Mouse (Mus musculus) neutrophil, adult 65 days (primary cell): Measurements from ENCODE around the gene Gm10260. TPM values are rescaled to one million over a fixed set of nuclear protein-coding genes. Genes with fewer than 3 reads are reported as not detected.

ENCODE experiments used
- total RNA-seq: library from RNA; stranded (reverse); gene quantifications from 2 replicates; pipeline ENCODE4 v1.2.4, GENCODE M21; 2023

The Gm10260 gene
- total RNA-seq: 28.2 and 105 TPM in 2 replicates

DNA sequence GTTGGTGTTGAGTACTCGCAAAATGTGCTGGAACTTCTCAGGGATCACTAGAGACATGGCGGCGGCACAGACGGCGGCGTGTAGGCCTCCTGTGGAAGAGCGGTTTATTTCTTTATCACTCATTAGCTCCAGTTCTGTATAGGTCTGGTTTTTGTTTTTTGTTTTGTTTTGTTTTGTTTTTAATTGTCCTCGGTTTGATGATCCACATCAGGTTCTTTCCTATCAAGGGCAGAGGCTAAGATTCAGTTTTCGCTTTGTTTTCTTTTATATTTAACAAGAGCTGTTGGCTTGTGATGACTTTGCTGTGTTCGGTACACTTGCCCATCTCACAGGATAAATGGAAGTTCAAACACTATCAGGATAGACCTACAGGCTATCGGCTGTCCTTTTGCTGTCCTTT is at the start of gene Gm10260:
Gene Gm10260, minus strand, starts transcription at position 101 of the 400 bp plus-strand sequence.

